Mouse (Mus musculus): Measurements from ENCODE around the gene Kcnc1.

DNA sequence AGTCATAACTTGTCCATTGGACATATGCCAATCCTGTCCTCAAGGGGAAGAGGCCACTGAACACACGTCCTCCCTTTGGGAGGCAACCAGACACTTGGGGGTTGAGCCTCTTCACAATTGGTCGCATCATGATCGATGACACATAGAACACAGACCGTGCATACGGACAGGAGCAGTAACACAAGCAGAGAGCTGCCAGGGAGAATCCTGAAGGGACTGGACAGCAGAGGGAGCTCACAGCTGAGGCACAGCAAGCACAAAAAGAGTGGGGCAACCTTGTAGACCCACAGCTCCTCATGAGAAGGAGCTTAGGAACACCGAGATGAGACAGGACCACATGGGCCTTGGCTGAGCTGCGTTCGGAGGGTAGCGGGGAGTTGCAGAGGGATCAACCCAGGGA lies 15.7 kb upstream of the Kcnc1 start:
- TF ChIP-seq GATA1 (IDR thresholded peaks at IDR 0.05; ENCODE audit: borderline replicate concordance, low read length) (no peak), FLI1 (IDR thresholded peaks at IDR 0.05; ENCODE audit: low read length) (no peak)

Data from megakaryocyte, embryonic 14.5 days (primary cell).